Mouse (Mus musculus) c-Kit-negative CD71-positive TER-119-positive erythroid progenitor cells, embryonic 14.5 days (primary cell): ENCODE data around the gene Lysmd4.
A peak's percentile ranks its signal among the peaks of the same experiment; 100 is the strongest.

ENCODE experiments used
- DNase-seq: peaks from one replicate; pipeline ENCODE4 v3.0.0-alpha.2; 2013; ENCODE audit warnings: low read depth, low spot score

The Lysmd4 gene

GRCm38 (mm10) chr7:67342067-67342625 is 119.8 kb downstream of the Lysmd4 start:
- DNase-seq: peak; percentile 4

- no peak for DNase-seq
Measured at GRCm38 (mm10) chr7:67344443-67344842, 122.1 kb downstream of the Lysmd4 start.

- no peak for DNase-seq
Measured at GRCm38 (mm10) chr7:67352989-67353388, 130.6 kb downstream of the Lysmd4 start.

GRCm38 (mm10) chr7:67353667-67354066 is 131.3 kb downstream of the Lysmd4 start:
- no peak for DNase-seq

GRCm38 (mm10) chr7:67355870-67356269 is 133.5 kb downstream of the Lysmd4 start:
- no peak for DNase-seq
